ENCODE assay signal across 18 mouse cellular contexts in the genomic region with DNA sequence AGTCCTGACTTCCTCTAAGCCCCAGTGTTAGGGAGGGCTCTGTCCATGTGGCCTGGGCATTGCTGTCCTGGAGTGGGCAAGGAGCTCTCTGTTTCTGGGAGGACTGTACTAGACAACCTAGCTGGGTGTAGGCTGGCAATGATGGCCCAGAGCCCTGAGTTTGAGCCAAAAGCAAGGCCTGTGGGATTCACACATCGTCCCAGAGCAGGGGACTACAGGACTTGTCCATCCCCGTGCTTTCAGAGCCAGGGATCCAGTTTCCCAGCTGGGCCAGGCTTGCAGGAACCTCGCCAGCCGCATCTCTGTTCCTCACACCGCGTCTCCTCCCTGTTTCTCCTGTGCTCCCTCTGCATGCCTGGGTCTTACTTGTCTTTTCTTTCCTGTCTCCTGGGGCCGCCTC.
DNase-seq lines count a peak whose midpoint lies in the region; ATAC-seq lines count a peak whose summit lies in the region.
"Had no signal": no experiment of that assay in that cellular context is flagged by ENCODE, and none has a peak within 500 bp of the region (broad histone marks: within the 10 kb centered on the region; RNA-seq: fewer than 3 reads in every experiment).

No protein-coding gene starts in this region.

- WGBS in heart, embryonic 10.5 days: 77% methylated on average over 7 of the region's 7 CpGs
- 70% methylated on average over 7 of the region's 7 CpGs for WGBS in kidney, embryonic 16.5 days

- H3K27me3 ChIP-seq in heart, embryonic 10.5 days (ENCODE audit: insufficient read depth, poor library complexity, severe bottlenecking): no peaks in the 10 kb centered on the region
- H3K27me3 ChIP-seq in kidney, embryonic 16.5 days (ENCODE audit: insufficient read depth, low read length): no peaks in the 10 kb centered on the region
- H3K27me3 ChIP-seq: embryonic facial prominence, embryonic 15.5 days; hindbrain, embryonic 13.5 days; kidney, embryonic 15.5 days; liver, embryonic 15.5 days; neural tube, embryonic 12.5 days; Patski had no signal

- peak overlapping the region; percentile 52 for H3K27ac ChIP-seq in heart, embryonic 10.5 days
- no peak overlapping the region for H3K27ac ChIP-seq in kidney, embryonic 16.5 days (ENCODE audit: low read length)
- H3K27ac ChIP-seq: embryonic facial prominence, embryonic 15.5 days; forebrain, embryonic 12.5 days; hindbrain, embryonic 13.5 days; kidney, embryonic 15.5 days; liver, embryonic 15.5 days; neural tube, embryonic 12.5 days had no signal

- DNase-seq in heart, embryonic 10.5 days (ENCODE audit: low spot score): no peak
- no peak for DNase-seq in heart, adult 18-20 months
- peak; percentile 34 for DNase-seq in layer of hippocampus, postnatal 14 days (ENCODE audit: low spot score in 2 of 2)
- DNase-seq in layer of hippocampus, postnatal 10 days (ENCODE audit: low spot score in 2 of 2): no peak
- DNase-seq in gastrocnemius, adult 18-20 months (ENCODE audit: low spot score): peak; percentile 87
- DNase-seq in gastrocnemius, postnatal 25 days: peak; percentile 84
- no peak for DNase-seq in neural tube, embryonic 10.5 days (ENCODE audit: extremely low spot score, low spot score)
- DNase-seq: thymus, postnatal 4 days had no signal

- H3K9me3 ChIP-seq in heart, embryonic 10.5 days: no peaks in the 10 kb centered on the region
- H3K9me3 ChIP-seq in kidney, embryonic 16.5 days (ENCODE audit: low read length): no peaks in the 10 kb centered on the region
- H3K9me3 ChIP-seq: embryonic facial prominence, embryonic 15.5 days; forebrain, embryonic 12.5 days; hindbrain, embryonic 13.5 days; kidney, embryonic 15.5 days; liver, embryonic 15.5 days; neural tube, embryonic 12.5 days had no signal

- no peak overlapping the region for H3K9ac ChIP-seq in kidney, embryonic 16.5 days (replicated peaks; ENCODE audit: low read length)
- H3K9ac ChIP-seq: embryonic facial prominence, embryonic 15.5 days; forebrain, embryonic 12.5 days; hindbrain, embryonic 13.5 days; kidney, embryonic 15.5 days; liver, embryonic 15.5 days; neural tube, embryonic 12.5 days had no signal

- H3K4me3 ChIP-seq in heart, embryonic 10.5 days: no peak overlapping the region
- H3K4me3 ChIP-seq in kidney, embryonic 16.5 days (ENCODE audit: low read length): no peak overlapping the region
- H3K4me3 ChIP-seq: embryonic facial prominence, embryonic 15.5 days; forebrain, embryonic 12.5 days; hindbrain, embryonic 13.5 days; kidney, embryonic 15.5 days; liver, embryonic 15.5 days; neural tube, embryonic 12.5 days had no signal

- peaks cover 25% of the 10 kb centered on the region for H3K4me1 ChIP-seq in heart, embryonic 10.5 days
- H3K4me1 ChIP-seq in kidney, embryonic 16.5 days (ENCODE audit: insufficient read depth, low read length): no peaks in the 10 kb centered on the region
- H3K4me1 ChIP-seq: liver, embryonic 15.5 days; neural tube, embryonic 12.5 days had no signal

- ATAC-seq in kidney, embryonic 16.5 days (ENCODE audit: low FRiP score, low TSS enrichment): no peak
- ATAC-seq: intestine, embryonic 16.5 days; lung, postnatal 0 days; Patski had no signal

- H3K36me3 ChIP-seq in heart, embryonic 10.5 days: peaks cover 98% of the 10 kb centered on the region
- no peaks in the 10 kb centered on the region for H3K36me3 ChIP-seq in kidney, embryonic 16.5 days (ENCODE audit: insufficient read depth, low read length)
- H3K36me3 ChIP-seq: embryonic facial prominence, embryonic 15.5 days; forebrain, embryonic 12.5 days; hindbrain, embryonic 13.5 days; kidney, embryonic 15.5 days; liver, embryonic 15.5 days; neural tube, embryonic 12.5 days had no signal

- H3K4me2 ChIP-seq in kidney, embryonic 16.5 days (replicated peaks; ENCODE audit: low read depth, low read length): no peak overlapping the region
- H3K4me2 ChIP-seq: embryonic facial prominence, embryonic 15.5 days; forebrain, embryonic 12.5 days; hindbrain, embryonic 13.5 days; kidney, embryonic 15.5 days; liver, embryonic 15.5 days; neural tube, embryonic 12.5 days had no signal

Comparison
In these comparisons a context has a peak if more than half of its experiments do, and no peak if none do; other contexts are left out.
1. DNase-seq: peak in layer of hippocampus, postnatal 14 days (2 of 2), gastrocnemius, adult 18-20 months (single experiment) and gastrocnemius, postnatal 25 days (single experiment); none in heart, embryonic 10.5 days (single experiment), heart, adult 18-20 months (0 of 2), layer of hippocampus, postnatal 10 days (0 of 2) and neural tube, embryonic 10.5 days (single experiment).